Mouse (Mus musculus): ENCODE results near the gene Dnase1l1.

Dnase1l1 gene

DNA sequence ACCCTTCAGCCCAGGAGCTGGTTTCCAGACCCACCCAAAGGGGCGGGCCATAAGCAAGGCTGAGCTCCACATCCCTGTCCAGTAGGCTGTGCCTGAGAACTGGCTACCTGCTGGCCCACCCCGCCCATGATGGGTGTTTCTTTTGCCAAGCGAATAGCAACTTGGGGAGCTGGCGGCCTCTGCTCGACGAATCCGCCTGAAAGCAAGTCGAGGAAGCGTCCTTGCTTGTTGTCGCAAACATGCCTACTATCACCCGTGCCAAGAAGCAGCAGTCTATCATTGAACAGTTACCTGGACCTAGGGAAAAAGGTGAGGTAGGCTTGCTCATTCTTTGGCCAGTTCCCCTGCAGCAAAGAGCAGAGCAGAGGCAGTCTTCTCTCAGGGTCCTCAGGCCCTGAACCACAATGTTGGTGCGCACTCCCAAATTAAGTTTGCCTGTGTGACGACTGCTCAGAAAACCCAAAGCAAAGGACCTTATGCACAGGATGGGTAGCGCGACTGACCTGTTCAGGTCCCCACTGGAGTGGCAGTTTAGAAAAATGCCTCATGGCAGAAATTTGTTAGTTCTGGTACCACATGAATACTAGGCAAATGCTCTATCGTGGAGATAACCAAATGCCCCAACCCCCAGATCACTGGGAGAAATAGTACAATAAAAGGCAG, at the start of gene Dnase1l1, which contains the start of gene Taz:
Gene Dnase1l1, minus strand, starts transcription at position 606 of the 663 bp plus-strand sequence.
Gene Taz, plus strand, starts transcription at position 181 of the 663 bp plus-strand sequence.
- peak; percentile 58 for DNase-seq (ENCODE audit: low read depth, low spot score)

DNA sequence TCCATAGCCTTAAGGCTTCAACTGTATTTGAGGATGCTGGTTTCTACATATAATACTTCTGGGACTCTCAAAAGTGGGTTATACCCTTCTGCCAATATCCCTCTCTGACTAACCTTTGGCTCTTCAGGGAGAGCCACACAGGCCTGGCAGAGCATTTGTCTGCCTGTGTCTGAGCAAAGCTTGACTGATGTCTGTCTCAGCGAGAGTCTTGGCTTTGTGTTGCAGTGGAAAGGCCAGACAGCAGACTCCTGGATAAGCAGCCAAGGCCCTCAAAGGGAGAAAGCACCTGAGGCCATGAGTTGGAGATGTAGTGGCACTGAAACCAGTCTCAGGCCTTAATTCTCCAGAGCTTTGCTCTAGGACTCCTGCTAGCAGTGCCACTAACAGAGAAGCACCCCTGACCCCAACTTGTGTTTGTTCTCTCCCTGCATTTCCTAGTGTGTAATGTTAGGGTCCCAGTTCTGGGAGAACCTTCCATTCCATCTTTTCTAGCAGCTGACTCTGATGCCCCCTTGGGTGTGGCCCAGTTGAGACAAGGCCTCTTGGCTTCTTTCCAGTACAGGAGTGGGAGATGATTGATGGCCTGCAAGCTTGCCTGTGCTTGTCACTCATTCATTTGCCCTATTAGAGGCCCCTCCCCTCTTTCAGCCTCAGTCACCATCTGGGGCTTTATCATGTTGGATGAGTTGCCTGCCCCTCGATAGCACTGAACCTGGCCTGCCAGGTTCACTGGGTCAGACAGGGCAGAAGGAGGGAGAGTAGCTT, 48.2 kb upstream of the Dnase1l1 start:
- no peak for DNase-seq (ENCODE audit: low read depth, low spot score)

DNA sequence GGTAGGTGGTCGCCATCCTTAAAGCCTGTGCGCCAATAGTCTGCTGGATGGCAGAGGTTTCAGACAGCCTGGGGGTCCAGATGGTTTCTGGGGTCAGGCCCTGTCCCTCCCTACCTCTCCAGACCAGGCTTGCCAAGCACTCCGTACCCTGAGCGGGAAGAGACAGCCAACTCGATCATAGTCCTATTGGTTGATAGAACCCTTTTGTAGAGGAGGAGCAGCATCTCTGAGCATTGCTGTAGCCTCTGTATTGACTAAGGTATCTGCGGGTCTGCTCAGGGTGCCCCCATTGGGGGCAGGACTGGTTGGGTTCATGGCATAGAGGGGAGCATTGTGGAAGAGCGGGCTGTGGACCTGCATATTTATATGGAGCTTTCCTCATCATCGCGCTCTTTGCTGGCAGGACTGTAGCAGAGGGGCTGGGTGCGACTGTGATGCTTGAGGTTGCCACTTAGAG, 47.1 kb upstream of the Dnase1l1 start:
- DNase-seq (ENCODE audit: low read depth, low spot score): no peak

DNA sequence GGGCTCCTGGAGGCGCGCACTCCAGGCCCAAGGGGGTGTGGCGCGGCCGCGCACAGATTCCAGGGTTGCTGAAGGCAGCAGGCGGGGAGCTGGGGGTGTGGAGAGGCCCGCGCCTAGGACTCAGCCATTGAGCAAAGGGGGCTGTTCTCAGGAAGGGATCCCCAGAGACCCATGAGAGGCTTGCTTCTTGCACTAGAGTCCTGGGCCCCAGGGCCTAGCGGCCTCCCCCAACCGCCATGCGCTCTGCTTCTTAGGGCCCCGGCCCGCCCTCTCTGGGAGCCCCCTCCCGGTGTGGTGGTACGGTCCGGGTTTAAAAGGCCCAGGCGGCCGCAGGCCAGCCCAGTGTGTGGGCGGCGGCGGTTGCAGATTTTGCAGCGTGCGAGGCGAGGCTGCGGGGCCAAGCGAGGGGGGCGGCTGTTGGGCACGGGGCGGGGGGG, 46.6 kb upstream of the Dnase1l1 start, which contains the start of gene Plxna3:
Gene Plxna3, plus strand, starts transcription at position 342 of the 437 bp plus-strand sequence.
- peak; percentile 69 for DNase-seq (ENCODE audit: low read depth, low spot score)

DNA sequence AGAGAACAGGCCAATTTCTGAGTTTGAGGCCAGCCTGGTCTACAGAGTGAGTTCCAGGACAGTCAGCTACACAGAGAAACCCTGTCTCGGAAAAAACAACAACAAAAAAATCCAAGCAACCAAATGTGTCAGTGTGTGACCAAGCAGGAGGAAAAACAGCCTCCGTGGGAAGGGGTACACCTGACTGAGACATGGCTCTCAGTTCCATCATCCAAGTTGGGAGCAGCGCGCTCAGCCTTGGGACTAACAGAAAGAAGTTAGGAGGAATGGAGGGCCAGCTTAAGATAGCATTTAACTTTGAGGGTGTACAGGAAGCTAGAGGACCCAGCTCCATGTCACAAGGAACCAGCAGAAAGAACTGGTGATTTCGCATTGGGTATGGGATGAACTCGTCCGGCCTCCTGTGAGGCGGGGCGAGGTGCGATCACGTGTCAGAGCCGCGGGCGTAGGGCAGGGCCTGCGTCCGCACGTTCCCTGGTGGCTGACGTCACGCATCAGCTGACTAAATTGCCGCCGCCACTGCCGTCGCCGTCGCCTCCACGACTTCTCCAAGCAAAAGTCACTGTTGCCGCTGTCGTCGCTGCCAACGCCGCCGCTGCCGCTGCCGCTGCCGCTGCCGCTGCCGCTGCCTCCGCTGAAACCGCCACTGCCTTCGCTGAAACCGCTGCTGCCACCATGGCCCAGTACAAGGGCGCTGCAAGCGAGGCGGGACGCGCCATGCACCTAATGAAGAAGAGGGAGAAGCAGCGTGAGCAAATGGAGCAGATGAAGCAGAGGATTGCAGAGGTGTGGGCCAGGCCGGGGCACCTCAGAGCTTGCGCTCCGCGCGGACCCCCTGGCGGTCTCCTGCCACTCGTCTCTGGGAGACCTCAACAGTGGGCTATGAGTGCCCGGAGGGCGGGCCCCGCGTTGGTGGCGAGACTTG, 30.7 kb upstream of the Dnase1l1 start, which contains the start of gene Fam50a:
Gene Fam50a, plus strand, starts transcription at position 494 of the 925 bp plus-strand sequence.
- peak; percentile 75 for DNase-seq (ENCODE audit: low read depth, low spot score)

DNA sequence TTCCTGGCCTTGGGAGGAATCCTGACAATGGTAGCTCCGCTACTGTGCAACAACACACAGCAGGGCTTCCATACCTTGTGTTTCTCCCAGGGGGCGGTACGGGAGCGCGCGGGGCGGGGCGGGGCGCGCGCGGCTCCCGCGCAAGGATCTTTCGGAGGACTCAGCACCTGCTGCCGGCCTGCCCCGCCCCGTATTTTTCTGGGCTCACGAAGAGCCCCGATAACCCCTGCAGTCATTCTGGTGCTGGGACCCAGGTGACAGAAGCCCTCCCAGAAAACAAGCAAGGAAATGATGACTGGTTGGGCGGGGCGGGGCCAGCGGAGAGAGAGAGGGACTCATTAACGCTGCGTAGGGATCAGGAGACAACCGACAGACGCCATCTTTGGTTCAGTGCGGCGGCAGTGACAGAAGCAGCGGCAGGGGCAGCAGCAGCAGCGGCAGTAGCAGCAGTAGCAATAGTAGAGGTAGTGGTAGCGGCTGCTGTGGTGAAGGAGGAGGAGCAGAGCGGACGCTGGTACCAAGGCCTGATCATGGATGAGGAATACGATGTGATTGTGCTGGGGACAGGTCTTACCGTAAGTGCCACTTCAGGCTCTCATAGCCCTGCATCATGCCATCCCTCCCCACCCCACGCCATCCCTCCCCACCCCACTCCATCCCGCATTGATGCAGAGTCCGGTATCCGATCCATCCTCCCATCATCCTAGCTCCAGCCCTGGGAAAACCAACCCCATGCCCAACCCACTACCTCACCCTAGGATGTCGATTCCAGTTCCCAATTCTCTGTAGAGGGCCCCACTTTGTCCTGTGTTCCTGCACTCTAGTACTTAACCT, 22.9 kb upstream of the Dnase1l1 start, which contains the start of gene Gdi1:
Gene Gdi1, plus strand, starts transcription at position 132 of the 834 bp plus-strand sequence.
- DNase-seq (ENCODE audit: low read depth, low spot score): peak; percentile 72

DNA sequence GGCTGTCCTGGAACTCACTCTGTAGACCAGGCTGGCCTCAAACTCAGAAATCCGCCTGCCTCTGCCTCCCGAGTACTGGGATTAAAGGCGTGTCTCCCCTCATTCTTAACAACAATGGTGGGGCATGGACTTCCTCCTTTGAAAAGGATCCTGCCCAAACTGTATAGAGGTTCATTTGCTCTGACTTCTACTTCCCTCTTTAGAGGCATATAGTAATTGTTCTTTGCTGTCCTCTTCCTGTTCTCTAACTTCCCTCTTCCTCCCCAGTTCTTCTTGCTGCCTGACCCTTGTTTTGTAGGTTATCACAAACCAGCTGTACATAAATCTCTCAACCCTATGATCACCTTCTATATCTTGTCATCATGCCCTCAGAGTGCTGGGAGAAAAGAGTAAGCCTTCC, 17.6 kb upstream of the Dnase1l1 start:
- no peak for DNase-seq (ENCODE audit: low read depth, low spot score)

DNA sequence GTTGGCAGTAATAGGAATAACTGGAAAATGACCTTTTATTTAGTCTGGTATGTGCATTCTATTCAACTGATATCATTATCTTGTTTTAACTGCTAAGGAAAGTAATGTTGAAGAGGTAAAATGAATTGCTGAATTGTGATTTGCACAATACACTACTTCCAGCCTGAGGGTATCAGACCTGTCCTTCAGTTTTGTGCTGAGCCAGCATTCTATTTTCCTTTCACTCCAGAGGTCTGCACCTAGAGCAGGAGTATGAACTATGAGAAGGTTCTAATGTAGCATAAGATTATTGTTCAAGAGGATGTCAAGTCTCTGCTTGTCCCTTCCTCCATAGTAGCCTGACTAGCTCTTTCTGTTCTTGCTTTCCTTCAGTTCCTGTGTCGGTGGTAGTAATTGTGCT, 16.2 kb upstream of the Dnase1l1 start:
- DNase-seq (ENCODE audit: low read depth, low spot score): no peak

DNA sequence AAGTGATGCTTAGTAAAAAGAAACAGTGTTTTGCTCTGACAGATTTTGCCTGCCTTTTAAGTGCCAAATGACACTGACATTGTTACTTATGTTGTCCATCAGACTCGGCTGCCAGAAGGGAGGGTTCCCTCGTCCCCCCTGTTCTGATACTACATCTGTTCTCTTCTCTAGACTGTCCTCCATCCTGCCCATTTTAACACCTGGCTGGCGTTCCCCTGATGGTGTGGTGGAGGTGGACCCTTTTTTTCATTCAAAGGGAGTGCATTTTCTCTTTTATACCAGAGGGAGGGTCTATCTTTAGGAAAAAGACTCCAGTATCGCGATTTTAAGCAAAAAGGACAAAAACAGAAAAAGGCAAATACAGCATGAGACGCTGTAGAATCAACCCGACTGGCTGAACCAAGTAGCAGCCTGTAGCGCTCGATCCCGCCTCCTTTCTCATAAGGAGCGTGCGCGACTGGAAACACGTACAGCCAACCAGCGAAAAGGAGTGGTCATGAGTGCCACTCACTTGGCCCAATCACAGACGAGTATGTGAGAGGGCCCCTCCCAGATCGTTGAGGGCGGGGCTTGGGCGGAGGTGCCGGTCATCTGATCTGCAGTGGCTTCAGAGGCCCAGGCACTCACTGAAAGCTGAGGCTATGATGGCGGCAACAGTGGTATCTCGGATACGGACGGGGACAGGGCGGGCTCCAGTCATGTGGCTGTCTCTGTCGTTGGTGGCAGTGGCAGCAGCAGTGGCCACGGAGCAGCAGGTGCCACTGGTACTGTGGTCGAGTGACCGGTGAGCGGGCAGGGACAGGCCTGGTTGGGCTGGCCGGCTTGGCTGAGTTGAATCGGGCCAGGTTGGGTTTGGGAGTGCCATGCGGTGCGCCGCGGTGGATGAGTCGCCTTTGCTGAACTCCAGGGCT, 14.7 kb upstream of the Dnase1l1 start, which contains the start of gene Atp6ap1:
Gene Atp6ap1, plus strand, starts transcription at position 560 of the 911 bp plus-strand sequence.
- peak; percentile 91 for DNase-seq (ENCODE audit: low read depth, low spot score)

DNA sequence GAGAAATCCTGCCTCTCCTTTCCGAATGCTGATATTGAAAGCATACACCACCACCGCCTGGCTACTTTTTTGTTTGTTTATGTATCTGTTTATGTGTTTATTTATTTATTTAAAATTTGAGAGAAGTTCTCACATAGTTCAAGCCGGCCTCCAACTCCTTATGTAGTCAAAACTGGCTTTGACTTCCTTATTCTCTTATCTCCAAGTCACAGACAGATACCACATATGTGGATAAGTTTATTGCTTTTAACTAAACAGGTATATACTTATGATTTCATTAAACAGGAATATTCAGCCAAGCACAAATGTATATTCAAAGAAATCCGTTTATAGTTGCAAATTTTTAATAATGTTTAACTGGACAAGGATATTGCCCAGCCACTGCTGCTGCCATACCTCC, 11.3 kb upstream of the Dnase1l1 start:
- DNase-seq (ENCODE audit: low read depth, low spot score): no peak

DNA sequence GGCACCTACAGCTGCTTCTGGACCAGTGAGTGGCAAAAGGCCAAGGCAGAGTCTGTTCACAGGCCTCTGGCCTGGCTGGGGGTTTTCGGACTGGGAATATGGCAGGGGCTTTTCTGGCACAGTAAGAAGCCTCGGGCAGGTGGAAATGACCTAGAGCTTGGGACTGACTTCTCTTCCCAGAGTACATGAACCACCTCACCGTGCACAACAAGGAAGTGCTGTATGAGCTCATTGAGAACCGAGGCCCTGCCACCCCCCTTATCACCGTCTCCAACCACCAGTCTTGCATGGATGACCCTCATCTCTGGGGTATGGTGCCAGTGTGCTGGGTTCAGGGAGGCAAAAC, 928 bp upstream of the Dnase1l1 start:
- DNase-seq (ENCODE audit: low read depth, low spot score): no peak

DNA sequence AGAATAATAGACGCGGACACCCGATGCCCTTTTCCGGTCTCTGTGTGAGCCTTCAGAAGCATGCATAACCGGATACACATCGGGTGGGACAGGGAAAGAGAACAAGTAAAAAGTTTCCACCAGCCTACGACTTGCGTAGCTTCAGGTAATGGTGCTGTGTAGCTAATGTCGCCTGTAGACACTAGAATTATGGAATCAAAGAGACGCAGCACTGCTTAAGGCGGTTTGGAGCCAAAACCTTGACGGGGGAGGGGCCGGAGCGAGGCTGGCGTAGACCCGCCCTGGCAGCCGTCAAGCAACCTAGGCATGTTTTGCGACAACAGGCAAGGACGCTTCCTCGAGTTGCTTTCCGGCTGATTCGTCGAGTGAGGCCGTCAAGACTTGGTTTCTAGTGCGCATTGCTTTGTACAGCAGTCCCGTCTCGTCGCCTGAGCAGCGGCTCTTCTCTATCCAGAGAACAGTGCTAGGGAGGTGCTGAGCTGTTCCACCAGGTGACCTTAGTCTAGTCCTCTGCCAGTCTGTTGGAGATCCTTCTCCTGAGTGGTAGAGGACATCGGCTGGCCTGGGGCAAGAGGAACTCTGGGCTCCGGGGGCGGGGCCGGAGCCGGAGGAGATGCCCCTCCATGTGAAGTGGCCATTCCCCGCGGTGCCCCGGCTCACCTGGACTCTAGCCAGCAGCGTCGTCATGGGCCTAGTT, 406 bp upstream of the Dnase1l1 start:
- peak; percentile 78 for DNase-seq (ENCODE audit: low read depth, low spot score)

DNA sequence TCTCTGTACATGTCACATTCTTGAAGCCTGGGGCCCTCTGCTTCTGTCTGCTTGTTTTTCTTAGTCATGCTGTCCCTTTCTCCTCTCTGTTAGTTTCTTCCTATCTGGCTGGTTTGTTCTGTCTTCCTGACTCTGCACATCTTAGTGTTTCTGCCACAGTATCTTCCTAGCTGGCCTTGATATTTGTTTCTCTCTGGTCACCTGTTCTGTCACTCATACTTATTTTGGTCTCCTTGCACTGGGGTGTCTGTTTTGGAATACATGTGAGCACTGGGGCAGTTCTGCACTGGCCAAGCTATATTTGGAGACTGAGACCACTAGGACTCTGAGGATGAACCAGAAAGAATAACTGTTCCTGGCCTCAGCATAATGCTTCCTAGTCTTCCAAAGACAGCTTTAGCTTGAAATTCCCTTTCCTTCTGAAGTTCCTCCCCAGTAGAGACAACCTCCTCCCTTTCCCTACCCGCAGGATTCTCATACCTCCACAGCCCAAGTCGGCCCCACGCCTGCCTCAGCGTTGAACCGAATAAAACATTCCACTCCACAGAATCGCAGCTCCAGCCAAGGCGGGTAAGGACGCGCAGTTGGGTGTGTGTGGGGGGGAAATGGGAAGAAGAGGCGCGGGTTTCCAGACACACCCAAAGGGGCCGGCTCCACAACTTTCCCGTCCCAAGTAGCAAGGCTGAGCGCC, 951 bp downstream of the Dnase1l1 start:
- DNase-seq (ENCODE audit: low read depth, low spot score): no peak

DNA sequence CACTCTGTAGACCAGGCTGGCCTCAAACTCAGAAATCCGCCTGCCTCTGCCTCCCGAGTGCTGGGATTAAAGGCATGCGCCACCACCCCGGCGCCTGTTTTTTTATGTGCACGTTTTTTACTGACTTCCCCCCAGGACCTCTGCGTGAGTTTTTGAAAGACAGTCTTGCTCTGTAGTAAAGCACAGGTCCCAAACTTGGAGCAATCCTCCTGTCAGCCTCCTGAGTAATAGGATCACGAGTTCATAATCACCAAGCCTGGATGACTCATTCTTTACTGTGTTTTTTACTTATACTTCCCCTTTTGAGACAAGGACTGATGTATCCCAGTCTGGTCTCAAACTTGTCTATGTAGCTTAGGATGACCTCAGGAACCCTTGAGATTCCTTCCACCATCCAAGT, 4.2 kb downstream of the Dnase1l1 start:
- no peak for DNase-seq (ENCODE audit: low read depth, low spot score)

DNA sequence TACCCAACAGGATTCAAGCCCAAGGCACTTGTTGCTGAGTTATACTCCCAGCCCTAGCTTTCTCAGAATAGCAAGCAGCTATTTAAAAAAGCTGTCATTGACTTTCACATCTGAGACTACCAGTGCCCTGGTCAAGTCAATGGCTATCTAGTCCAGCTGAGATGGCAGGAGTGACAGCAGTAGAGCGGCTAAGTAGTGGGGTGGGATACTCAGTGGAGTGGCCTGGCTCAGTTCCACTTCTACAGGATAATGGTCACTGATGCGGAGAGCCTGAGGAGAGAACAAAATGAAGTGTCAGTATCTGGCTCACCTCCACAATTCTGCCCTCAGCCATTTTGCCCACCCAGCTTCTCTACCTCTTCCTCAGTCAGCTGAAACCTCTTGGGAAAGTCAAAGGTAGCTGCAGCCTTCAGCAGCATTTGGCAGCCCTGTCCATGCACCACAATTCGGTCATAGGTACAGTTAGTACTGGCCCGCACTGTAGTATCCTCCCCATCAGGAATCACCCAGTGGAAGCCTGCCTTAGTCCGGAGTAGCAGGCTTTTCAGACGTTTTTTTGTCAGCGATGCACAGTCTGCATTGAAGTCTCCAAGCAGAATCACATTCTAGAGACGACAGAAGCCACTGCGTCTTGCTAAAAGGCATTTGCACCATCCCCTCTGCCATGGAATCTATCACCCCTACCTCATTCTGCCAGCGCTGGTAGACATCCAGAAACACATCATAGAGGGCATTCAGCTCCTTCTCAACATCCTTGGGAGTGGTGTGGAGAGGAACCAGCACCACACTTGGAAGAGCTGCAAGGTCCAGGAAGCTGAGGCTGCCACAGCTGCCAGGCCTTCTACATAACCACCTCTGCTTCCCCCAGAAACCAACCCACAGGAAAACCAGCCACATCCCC, 8.5 kb downstream of the Dnase1l1 start:
- DNase-seq (ENCODE audit: low read depth, low spot score): no peak

DNA sequence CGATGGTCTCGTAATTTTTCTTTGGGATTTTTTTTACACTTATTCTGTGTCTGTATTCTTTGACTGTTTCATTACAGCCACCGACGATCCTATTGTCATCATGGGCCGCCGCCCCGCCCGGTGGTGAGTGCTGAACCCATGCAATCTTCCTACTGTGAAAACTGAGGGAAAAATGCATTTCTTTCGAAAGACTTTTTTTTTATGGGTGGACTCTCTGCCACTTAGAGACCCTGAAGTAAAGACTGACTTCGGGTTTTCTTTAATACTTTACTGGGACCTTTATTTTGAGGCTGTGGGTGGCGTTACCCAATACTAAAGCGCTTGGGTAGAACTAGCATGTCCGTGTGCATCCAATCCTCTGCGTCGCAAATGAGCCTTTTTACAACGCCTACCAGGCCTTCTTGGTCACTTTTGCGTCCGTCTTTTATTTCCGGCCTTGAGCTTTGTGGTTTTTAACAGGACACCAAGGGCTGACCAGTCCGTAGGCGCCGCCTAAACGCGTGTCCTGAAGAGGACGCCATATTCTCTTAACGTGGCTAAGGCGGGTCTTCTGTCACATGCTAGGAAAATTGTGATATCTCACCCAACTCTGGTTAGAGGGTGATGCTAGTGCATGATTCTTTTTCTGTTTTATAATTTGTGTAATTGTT, 11.1 kb downstream of the Dnase1l1 start:
- peak; percentile 40 for DNase-seq (ENCODE audit: low read depth, low spot score)

Data from forelimb bud, embryonic 11.5 days (tissue).